Comparison of ENCODE assay signal across 22 mouse cellular contexts in genomic region chr19:47516879-47517278, GRCm38 (mm10). TPM values are rescaled to one million over a fixed set of nuclear protein-coding genes. Genes with fewer than 3 reads are reported as not detected.
A peak's percentile ranks its signal among the peaks of the same experiment; 100 is the strongest.
DNase-seq lines count a peak whose midpoint lies in the region; ATAC-seq and TF ChIP-seq lines count a peak whose summit lies in the region.
"Had no signal": no experiment of that assay in that cellular context is flagged by ENCODE, and none has a peak within 500 bp of the region (broad histone marks: within the 10 kb centered on the region; RNA-seq: fewer than 3 reads in every experiment).

No protein-coding gene starts in this region.

- H3K9ac ChIP-seq in heart, adult 2 months (ENCODE audit: low read depth, low read length), result no peak overlapping the region
- H3K9ac ChIP-seq in hindbrain, embryonic 11.5 days (ENCODE audit: low read depth, low read length), result no peak overlapping the region
- H3K9ac ChIP-seq: embryonic facial prominence, embryonic 13.5 days; hindbrain, embryonic 13.5 days; kidney, embryonic 15.5 days; limb, embryonic 15.5 days; liver, embryonic 14.5 days had no signal

- H3K36me3 ChIP-seq in heart, adult 2 months (ENCODE audit: control insufficient read depth, insufficient read depth, low read length), result no peaks in the 10 kb centered on the region
- no peaks in the 10 kb centered on the region for H3K36me3 ChIP-seq in hindbrain, embryonic 11.5 days (ENCODE audit: control insufficient read depth, insufficient read depth, low read length)
- H3K36me3 ChIP-seq in hindbrain, embryonic 10.5 days, result peaks cover 58% of the 10 kb centered on the region

- ATAC-seq in hindbrain, embryonic 11.5 days (ENCODE audit: low FRiP score), result no peak
- ATAC-seq: activated CD4-positive, CD25-positive, alpha-beta regulatory T cell, adult 4 months had no signal

- intact Hi-C loops in heart, adult 2 months (cut with DNase I), result no loop called here
- intact Hi-C loops in heart, postnatal 36 days (cut with DNase I), result no loop called here

- no peak for DNase-seq in heart, adult 2 months
- DNase-seq in heart, postnatal 36 days, result no peak
- DNase-seq in hindbrain, embryonic 11.5 days (ENCODE audit: low spot score), result no peak
- no peak for DNase-seq in hindbrain, embryonic 10.5 days (ENCODE audit: low spot score)
- peak; percentile 35 for DNase-seq in MN1 (ENCODE audit: low spot score)
- DNase-seq in brain, adult 2 months (ENCODE audit: low read depth, low spot score), result peak; percentile 66
- DNase-seq in adrenal gland, postnatal 14 days, result no peak
- DNase-seq: adrenal gland, adult 8-10 months; cerebellum, adult 8-10 months; cerebellum, postnatal 36 days; embryo, embryonic 11 days; gastrocnemius, adult 2 months; kidney, adult 11 months; kidney, postnatal 4 days had no signal

- H3K79me2 ChIP-seq in heart, adult 2 months (replicated peaks; ENCODE audit: control insufficient read depth, insufficient read depth, low read length), result no peaks in the 10 kb centered on the region

- TF ChIP-seq EP300 in heart, adult 2 months (IDR thresholded peaks at IDR 0.05; ENCODE audit: insufficient read depth, low read depth, low read length), result no peak

- no peak for TF ChIP-seq POLR2A in heart, adult 2 months (IDR thresholded peaks at IDR 0.05; ENCODE audit: insufficient read depth, low read depth, low read length)

- H3K9me3 ChIP-seq in hindbrain, embryonic 11.5 days (ENCODE audit: control insufficient read depth, low read length), result no peaks in the 10 kb centered on the region
- no peaks in the 10 kb centered on the region for H3K9me3 ChIP-seq in hindbrain, embryonic 10.5 days
- H3K9me3 ChIP-seq: embryonic facial prominence, embryonic 13.5 days; hindbrain, embryonic 13.5 days; kidney, embryonic 15.5 days; limb, embryonic 15.5 days had no signal

- peak overlapping the region; percentile 2; the same call in 1 of the 2 replicates for H3K27ac ChIP-seq in heart, adult 2 months
- H3K27ac ChIP-seq in hindbrain, embryonic 11.5 days (ENCODE audit: low read depth, low read length), result no peak overlapping the region
- H3K27ac ChIP-seq in hindbrain, embryonic 10.5 days, result no peak overlapping the region
- H3K27ac ChIP-seq: embryonic facial prominence, embryonic 13.5 days; gastrocnemius, adult 2 months; hindbrain, embryonic 13.5 days; kidney, embryonic 15.5 days; limb, embryonic 15.5 days; liver, embryonic 14.5 days had no signal

- no peak overlapping the region for H3K4me3 ChIP-seq in heart, adult 2 months
- no peak overlapping the region for H3K4me3 ChIP-seq in hindbrain, embryonic 11.5 days (ENCODE audit: low read depth, low read length)
- no peak overlapping the region for H3K4me3 ChIP-seq in hindbrain, embryonic 10.5 days
- H3K4me3 ChIP-seq: embryonic facial prominence, embryonic 13.5 days; erythroblast, embryonic 14.5 days; gastrocnemius, adult 2 months; hindbrain, embryonic 13.5 days; kidney, embryonic 15.5 days; limb, embryonic 15.5 days had no signal

- H3K4me2 ChIP-seq in hindbrain, embryonic 11.5 days (replicated peaks; ENCODE audit: low read depth, low read length), result 0 out of 2 replicates have a peak overlapping the region, but pooled peaks have one; percentile 5
- H3K4me2 ChIP-seq: embryonic facial prominence, embryonic 13.5 days; hindbrain, embryonic 13.5 days; kidney, embryonic 15.5 days; limb, embryonic 15.5 days; midbrain, embryonic 11.5 days had no signal

- H3K27me3 ChIP-seq in heart, adult 2 months (ENCODE audit: control insufficient read depth, insufficient read depth, low read length), result no peaks in the 10 kb centered on the region
- H3K27me3 ChIP-seq in hindbrain, embryonic 11.5 days (ENCODE audit: control insufficient read depth, insufficient read depth, low read length), result no peaks in the 10 kb centered on the region
- no peaks in the 10 kb centered on the region for H3K27me3 ChIP-seq in hindbrain, embryonic 10.5 days (ENCODE audit: insufficient read depth, poor library complexity, severe bottlenecking)
- H3K27me3 ChIP-seq: embryonic facial prominence, embryonic 13.5 days; hindbrain, embryonic 13.5 days; kidney, embryonic 15.5 days; limb, embryonic 15.5 days had no signal

- TF ChIP-seq CTCF in heart, adult 2 months (IDR thresholded peaks at IDR 0.05), result no peak

- 56% methylated on average over 12 of the region's 12 CpGs for WGBS in heart, adult 2 months
- 97% methylated on average over 12 of the region's 12 CpGs for WGBS in hindbrain, embryonic 11.5 days
- 94% methylated on average over 12 of the region's 12 CpGs for WGBS in hindbrain, embryonic 10.5 days

- peaks cover 19% of the 10 kb centered on the region for H3K4me1 ChIP-seq in heart, adult 2 months (ENCODE audit: control insufficient read depth, insufficient read depth, low read length)
- H3K4me1 ChIP-seq in hindbrain, embryonic 11.5 days (replicated peaks; ENCODE audit: control insufficient read depth, insufficient read depth, low read length), result no peaks in the 10 kb centered on the region
- H3K4me1 ChIP-seq in hindbrain, embryonic 10.5 days (replicated peaks), result peaks cover 14% of the 10 kb centered on the region
- H3K4me1 ChIP-seq: limb, embryonic 15.5 days had no signal

RNA-seq across cellular contexts. Expression of gene Stn1, which starts 20.4 kb away (rescaled TPM):
- 10 to 100 TPM; 15.8 to 20.0 TPM for total RNA-seq in heart, adult 2 months (2021)
- 15.7 and 16.0 TPM in 2 replicates for polyA plus RNA-seq in heart, adult 2 months (2012; rRNA removed)
- 10 to 100 TPM; 18.0 to 19.8 TPM for total RNA-seq in heart, postnatal 36 days (2021)
- polyA plus RNA-seq in hindbrain, embryonic 11.5 days (2014; fragmentation: Nextera tagmentation; extraction: Ambion mirVana), result 46.8 and 55.4 TPM in 2 replicates
- 60.9 and 63.5 TPM in 2 replicates for polyA plus RNA-seq in hindbrain, embryonic 10.5 days (2016; fragmentation: Nextera tagmentation; extraction: Ambion mirVana)
- 15.3 and 16.1 TPM in 2 replicates for total RNA-seq in adrenal gland, postnatal 14 days (2021)

RNA-seq across cellular contexts. Expression of gene Sh3pxd2a, which starts 52.7 kb away (rescaled TPM):
- total RNA-seq in heart, adult 2 months (2021), result 10 to 100 TPM; 52.3 to 53.2 TPM
- polyA plus RNA-seq in heart, adult 2 months (2012; rRNA removed), result 36.1 and 40.3 TPM in 2 replicates
- total RNA-seq in heart, postnatal 36 days (2021), result 10 to 100 TPM; 47.7 to 59.2 TPM
- polyA plus RNA-seq in hindbrain, embryonic 11.5 days (2014; fragmentation: Nextera tagmentation; extraction: Ambion mirVana), result 5.5 and 6.9 TPM in 2 replicates
- 2.7 TPM in 2 replicates for polyA plus RNA-seq in hindbrain, embryonic 10.5 days (2016; fragmentation: Nextera tagmentation; extraction: Ambion mirVana)
- total RNA-seq in adrenal gland, postnatal 14 days (2021), result 107 and 136 TPM in 2 replicates

Comparison
In these comparisons a context has a peak if more than half of its experiments do, and no peak if none do; other contexts are left out.
1. DNase-seq: peak in MN1 (single experiment) and brain, adult 2 months (single experiment); none in heart, adult 2 months (0 of 2), heart, postnatal 36 days (0 of 2), hindbrain, embryonic 11.5 days (single experiment), hindbrain, embryonic 10.5 days (single experiment) and adrenal gland, postnatal 14 days (single experiment).